Mouse (Mus musculus): ENCODE measurements around the gene Wdr49.

Wdr49 gene

DNA sequence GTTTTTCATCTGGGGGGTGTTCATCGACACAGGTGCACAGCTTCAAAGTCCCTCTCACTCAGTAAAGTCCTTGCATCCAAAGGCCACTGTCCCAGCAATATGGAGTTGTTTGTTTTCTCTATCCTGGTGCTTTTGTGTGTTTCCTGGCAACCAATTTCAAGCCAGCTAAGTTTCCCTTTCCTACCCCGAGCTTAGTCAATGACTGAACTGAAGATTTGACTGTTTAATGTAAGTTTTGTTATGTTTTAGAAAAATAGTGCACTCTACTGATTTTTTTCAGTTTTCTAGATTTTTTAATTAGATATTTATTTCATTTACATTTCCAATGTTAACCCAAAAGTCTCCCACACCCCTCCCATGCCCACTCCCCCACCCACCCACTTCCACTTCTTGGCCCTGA lies at the start of gene Wdr49:
Gene Wdr49, minus strand, starts transcription at position 101 of the 400 bp plus-strand sequence.
- DNase-seq (ENCODE audit: low spot score): no peak

DNA sequence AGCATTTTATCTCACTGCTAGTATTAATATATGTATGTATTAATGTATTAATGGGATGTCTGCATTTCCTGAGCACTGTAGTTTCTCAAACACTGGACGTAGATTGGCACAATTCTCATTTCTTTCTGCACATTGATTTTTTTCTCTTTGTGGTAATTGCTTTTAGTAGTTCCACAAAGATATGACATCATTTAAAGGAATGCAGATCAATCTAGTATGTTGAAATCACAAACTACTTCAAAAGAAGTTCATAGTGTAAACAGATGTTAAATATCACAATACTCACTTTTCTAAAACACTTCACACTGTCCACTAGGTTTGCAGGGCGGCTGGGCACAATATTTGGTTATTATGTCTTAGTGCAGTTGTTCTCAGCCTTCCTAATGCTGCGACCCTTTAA lies 49.1 kb upstream of the Wdr49 start:
- DNase-seq (ENCODE audit: low spot score): no peak

DNA sequence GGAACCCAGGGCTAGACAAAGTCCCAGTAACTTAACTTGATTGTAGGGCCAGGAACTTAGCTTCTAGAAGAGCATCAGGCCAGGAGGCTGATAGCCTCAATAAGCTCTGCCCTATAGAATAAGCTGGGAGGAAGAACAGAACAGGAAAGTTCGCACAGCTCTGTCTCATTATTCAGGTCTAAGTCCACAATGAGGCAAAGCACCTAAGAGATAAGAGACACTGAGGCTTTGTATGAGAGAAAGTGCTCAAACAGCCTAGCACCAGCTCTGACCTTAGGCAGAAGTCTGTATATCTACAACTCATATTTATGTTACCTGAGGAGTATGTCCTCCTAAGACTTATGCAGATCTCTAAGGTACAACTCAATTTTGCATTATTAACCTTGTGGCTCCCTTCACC lies 40.6 kb upstream of the Wdr49 start:
- DNase-seq (ENCODE audit: low spot score): no peak

DNA sequence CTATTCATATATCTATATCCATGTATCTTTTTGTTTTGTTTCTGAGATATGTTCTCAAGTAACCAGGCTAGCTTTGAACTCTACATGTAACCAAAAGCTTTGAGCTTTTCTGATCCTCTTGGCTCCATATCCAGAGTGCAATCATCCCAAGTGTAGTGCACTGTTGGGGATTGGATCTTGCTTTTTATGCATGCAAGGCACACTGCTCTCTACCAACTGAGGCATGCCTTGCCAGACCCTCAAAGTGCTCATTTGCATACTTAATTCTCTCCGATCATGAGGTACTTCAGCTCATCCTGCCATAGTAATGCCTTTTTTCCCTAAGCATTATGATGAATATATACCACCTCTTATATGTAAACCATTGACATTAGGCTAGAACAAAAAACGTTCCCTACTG lies 39.4 kb upstream of the Wdr49 start:
- no peak for DNase-seq (ENCODE audit: low spot score)

DNA sequence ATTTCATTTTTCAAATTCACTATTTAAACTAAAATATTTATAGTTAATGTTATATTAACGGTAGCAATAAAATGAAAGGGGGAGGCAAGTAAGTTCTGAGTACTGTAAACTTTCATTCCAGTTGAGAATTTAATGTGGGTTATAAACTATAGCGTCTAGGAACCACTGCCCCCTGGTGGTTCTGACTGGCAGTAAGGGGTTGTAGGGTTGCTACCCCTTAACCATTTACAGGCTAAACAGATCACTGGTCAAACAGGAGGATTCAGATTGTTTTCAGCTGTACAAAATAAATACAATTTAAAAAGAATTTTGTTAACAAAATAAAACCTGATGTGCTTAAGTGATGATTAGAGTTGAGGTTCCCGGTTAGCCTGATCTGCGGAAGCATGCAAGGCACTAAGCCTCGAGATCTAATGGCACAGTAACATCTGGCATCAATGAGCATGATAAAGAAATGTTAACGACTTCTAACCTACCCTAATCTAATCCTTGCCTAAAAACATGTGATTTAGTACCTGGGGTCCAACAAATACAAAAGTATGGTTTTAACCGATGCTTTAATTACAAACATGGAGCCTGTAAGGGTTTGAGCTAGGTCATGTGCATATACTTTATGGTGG lies 35.8 kb upstream of the Wdr49 start:
- peak; percentile 7 for DNase-seq (ENCODE audit: low spot score)

DNA sequence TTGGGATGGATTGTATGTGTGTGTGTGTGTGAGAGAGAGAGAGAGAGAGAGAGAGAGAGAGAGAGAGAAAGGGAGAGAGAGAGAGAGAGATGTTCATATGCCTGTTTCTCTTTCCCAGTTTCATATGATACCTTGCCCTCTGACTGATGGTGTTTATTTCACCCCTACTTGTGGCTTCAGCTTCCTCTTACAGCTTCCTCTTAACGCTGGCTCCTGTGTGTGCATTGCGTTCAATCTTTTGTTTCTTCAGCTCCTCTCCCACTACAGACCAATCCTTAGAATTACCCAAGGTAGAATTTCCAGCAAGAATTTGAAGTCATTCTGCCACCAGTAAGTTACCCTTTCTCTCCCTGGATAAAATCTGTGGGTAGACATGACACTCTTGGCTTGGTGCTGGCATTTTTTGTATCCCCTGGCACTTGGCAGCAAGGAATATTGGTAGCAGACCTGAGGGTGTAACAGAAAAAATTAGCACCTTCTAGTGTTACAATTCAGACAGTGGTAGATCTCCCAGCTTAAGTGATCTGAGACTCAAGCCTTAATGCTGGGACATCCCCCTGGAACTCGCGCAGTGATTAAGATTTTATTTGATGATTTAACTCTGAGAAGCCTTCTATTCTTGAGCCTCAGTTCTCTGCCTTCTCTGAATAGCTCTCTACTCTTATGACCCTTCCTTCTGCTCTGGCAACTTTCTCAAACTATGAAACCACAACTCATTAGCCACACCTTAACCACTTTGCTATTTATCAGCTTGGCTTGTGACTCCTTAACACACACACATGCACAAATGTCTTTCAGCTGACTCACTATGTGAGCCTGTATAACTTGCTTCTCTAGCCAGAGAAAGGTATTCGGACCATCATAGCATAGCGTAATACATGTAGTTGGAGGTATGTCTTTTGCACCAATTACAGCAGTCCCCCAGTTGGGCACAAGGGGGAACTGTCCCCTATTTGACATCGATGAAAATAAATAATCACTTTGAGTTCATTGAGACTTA lies 17.3 kb upstream of the Wdr49 start:
- DNase-seq (ENCODE audit: low spot score): no peak

DNA sequence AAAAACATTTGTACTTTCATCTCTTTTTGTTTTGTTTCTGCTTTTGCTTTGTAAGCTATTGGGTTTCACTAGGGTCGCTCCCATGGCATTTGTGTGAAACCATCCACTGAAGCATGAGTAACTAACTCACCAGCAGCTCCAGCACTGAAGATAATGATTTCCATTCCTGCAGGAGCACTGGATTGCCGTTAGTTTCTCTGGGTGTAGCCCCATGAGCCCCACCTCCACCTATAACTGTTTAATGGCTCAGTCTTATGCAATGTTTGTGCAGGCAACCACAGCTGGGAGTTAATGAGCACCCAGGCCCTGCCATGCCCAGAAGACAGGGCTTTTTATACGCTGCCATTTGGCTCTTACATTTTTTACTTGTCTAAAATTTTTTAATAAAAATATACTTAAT lies 11.0 kb upstream of the Wdr49 start:
- DNase-seq (ENCODE audit: low spot score): no peak

DNA sequence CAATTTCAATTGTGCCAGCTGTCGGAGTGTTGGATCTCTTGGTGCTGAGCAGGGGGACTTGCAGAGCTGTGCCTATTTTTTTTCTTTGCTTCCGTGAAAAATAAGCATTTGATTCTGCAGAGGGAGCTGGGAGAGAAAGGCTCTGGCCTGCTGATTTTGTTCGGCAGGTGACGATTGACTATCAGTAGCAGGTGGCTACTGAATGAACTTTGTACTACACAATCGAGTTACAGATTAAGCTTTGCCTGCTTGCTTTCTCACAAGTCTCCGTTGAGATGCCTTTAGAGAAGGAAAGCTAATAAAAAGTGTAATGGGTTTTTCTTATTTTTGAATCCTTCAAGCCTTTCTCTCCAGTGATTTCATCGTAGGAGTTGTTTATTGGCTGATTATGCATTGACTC lies 6.8 kb downstream of the Wdr49 start:
- no peak for DNase-seq (ENCODE audit: low spot score)

DNA sequence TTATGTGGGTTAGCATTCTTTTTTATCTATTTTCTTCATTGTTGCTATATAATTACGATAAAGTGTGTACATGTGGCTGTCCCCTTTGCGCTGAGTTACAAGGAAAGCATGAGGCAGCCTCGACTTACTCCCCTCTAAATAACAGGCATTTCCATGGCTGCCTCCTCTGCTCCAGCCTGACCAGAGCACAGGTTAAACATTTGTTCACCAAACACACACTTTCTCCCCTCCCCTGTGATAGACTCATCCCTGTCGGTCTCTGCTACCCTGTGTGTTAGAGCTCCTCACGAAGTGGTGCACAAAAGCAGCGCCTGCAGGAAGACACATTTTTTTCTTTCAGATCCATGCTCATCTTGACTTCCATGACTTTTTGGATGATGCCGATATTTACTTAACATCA lies 7.3 kb downstream of the Wdr49 start:
- DNase-seq (ENCODE audit: low spot score): no peak

DNA sequence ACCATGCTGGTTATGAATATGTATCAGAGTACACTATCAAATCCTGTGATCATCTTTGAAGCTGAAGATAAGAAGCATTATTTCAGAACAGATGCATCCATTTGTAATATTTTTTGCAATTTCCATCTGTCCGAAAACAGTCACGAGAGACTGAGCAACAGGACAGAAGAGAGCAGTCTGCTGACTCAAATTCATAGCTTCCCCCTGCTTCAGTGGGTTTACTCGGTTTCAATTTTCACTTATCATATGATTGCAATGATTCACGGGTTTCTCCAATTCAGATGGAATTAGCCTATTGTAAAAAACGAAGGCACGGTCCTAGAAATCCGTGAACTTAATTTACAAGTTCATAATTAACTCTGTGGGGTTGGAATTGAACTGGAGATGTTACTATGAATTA lies 13.8 kb downstream of the Wdr49 start:
- no peak for DNase-seq (ENCODE audit: low spot score)

DNA sequence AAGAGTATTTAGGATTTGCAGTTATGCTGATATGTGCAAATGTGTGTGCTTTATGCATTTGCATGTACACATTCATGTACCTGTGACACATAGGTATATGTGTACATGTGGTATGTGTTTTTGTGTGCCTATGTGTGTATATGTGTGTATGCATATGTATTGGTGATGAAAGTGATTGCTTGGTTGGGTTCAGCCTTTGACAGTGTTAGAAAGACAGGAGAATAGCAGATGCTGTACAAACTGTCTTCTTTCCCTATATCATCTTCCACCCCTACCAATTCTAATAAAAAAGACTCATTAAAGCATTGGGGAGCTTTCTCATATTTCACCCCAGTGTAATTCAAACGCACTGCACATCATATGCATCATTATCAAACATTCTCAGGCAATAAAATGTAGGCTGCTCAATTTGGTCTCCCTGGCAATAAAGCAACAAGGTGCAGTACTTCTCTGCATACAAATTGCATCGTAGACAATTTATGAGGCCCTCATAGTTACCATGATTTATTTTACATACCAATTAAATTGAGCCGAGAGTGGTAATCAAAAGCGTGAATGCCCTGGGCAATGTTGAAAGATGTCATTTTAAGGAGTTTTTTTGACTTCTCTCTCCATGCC lies 51.3 kb downstream of the Wdr49 start:
- no peak for DNase-seq (ENCODE audit: low spot score)

DNA sequence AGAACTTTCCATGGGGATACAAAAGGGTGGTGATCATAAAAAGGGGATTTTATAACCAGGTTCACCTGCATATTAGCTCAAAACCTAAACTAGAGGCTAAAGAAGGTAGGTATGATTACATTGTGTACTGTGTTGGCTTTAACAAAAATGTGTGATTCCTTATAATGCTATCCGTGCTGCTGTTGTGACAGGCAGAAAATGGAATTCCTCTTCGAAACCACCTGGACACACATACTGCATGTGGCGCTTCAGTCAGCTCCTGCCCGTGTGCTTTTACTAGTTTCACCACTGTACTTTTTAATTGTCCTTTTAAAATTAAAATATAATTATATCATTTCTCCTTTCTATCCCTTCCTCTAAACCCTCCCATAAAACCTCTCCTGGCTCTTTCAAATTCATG lies 86.0 kb downstream of the Wdr49 start:
- no peak for DNase-seq (ENCODE audit: low spot score)

DNA sequence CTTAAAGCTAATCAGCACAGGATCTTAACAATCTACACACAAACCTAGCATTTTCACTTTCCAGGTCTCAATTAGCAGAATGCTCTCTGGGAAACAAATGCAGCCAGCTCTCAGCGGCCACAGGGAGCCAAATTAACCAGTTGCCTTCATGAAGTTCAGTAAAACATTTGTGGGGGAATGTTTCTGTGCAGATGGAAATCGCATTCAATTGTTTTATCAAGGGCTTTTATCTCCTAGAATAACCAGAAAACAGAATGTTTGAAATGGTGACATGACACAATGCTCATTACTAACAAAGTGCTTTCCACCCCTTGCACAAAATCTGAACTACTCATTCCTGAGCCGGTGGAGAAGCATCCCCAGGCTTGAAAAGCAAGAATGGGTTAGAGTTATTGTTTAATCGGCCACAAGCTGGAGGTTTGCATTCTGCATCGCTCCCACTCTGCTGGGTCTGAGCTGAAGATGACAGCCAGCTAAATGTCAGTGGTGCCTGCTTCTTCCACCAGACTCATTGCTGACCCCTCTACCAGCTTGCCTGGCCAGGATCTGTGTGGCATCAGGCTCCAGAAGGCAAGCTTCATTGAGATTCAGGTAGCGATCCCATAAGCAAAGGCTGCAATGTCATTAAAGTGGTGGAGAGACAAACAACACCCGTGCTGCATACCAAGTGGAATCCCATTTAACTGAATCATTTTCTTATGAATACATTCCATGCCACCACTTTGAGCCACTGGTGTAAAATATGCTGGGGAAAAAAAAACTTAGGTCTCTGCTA lies 86.6 kb downstream of the Wdr49 start:
- DNase-seq (ENCODE audit: low spot score): no peak

DNA sequence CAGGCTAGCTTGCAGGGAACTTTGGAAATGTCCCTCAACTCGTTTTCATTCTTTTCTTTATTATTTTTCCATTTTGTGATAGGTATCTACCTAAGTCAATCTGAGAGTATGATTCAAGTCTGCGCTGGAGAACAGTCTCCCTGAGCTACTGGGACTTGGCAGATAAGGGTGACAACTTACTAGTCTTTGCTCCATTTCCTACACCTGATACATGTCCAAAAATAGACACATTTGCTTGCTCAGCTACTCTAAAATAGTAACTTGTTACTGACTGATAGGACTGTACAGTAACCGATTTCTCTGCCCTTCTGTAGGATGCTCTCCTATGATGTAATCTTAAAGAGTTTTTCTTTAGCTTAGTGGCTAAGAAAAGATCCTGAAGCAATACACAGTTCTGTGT lies 87.5 kb downstream of the Wdr49 start:
- DNase-seq (ENCODE audit: low spot score): no peak

DNA sequence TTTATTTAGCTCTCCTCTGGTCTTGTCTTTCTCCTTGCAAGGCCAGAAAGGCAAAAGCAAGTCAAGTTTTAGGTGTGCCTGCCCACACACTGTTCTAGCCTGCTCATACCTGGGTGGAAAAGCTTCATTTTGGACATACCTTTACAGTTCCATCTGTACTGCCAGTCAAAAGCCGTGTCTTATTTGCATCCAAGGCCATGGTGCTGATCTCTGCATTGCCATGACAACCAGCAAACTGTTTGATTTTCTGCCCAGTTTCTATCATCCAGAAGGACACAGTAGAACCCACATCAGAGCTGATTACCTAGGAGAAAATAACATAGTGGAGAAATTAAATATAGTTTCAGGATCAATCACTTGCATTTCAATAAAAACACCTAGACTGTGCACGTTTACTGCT lies 100.2 kb downstream of the Wdr49 start:
- DNase-seq (ENCODE audit: low spot score): no peak

DNA sequence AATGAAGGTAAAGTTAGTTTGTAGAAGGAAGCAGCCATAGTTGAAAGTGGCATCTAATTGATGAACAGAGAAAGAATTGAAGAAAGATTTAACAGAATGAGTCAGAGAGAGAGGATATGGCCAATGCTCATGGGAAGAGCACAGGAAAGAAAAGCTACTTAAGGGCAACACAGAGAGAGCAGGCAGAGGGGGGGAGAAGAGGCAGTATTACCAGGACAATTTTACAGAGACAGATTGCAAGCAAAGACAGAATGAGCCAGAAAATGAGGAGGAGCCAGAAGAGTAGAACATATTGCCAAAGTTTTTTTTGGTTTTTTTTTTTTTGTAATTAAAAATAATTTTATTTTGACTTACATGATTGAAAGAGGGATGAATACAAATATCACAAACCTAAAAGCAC lies 128.0 kb downstream of the Wdr49 start:
- DNase-seq (ENCODE audit: low spot score): no peak

DNA sequence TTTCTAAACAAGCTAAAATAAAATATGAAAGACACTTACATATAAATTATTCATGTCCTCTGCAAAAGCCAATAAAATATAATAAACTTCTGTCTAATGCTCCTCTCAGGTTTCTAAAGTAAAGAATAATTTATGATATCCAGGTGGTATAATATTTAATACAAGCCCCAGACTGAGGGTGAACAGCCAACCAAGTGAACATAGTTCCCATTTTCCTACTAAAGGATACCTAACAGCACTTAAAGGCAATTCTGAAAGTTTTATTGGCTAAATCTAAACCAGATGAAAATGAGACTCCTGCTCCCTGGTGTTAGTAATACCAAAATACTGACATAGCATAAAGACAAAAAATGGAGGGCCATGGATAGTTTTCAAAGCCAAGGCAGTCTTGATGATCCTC lies 144.8 kb downstream of the Wdr49 start:
- DNase-seq (ENCODE audit: low spot score): no peak

DNA sequence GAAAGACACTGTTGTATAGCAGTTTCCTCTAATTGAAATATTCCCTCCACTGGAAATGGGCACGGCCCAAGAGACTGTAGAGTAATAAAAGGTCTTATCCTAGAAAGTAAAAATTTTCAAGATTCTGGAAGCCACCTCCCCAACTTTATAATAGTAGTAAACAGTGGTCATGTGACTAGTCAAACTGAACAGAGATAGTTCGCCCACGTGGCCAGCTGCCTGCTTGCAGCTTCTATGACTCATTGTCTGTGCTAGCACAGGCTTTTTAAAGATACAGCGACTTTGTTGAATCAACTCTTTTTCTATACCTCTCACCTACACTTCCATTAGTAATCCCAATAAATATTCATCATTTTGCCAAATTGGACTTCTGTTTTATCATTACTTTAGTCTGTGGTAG lies 161.0 kb downstream of the Wdr49 start:
- peak; percentile 7 for DNase-seq (ENCODE audit: low spot score)

DNA sequence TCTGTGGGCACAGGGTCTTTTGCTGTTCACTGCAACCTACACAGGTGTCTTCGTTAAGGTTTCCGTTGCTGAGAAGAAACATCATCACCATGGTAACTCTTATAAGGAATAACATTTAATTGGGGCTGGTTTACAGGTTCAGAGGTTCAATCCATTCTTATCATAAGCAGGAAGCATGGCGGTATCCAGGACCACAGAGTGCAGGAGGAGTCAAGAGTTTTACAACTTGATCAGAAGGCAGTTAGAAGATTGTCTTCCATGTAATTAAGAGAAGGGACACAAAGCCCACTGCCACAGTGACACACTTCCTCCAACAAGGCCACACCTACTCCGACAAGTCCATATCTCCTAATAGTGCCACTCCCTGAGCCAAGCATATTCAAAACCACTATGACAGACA lies 173.1 kb downstream of the Wdr49 start:
- DNase-seq (ENCODE audit: low spot score): no peak

DNA sequence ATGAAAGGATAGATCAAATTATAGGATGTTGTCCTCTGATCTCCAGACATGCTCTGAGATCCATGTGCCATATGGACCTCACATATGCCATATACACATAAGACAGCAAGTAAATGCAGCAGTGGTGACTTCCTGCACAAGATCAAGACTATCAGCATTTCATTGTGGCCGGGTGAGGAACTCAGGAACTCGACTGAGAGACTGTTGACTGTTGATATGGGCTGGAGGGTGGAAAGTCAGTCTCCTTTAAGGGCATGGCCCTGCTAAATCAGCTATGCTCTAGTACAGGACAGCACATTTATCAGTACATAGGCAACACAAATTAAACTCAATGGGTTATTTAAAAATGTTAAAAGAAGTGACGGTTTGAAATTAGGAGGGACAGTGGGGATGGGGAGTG lies 173.7 kb downstream of the Wdr49 start:
- DNase-seq (ENCODE audit: low spot score): no peak

DNA sequence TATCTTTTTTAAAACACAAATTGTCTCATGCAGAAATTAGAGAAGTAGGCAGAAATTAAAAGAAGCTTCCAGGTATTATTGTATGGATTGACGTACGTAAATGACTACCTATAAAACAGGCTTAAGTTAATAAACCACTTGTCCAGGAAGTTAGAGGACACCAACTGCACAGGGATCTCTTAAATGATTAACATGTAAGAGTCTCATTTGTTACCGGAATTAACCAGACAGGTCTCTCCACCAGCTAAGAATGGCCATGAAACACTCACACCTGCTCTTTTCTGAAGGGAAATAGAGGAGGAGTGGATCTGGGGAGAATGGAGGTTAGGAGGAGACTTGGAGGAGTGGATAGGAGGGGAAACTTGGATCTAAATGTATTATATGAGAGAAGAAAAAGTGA lies 176.4 kb downstream of the Wdr49 start:
- DNase-seq (ENCODE audit: low spot score): no peak

DNA sequence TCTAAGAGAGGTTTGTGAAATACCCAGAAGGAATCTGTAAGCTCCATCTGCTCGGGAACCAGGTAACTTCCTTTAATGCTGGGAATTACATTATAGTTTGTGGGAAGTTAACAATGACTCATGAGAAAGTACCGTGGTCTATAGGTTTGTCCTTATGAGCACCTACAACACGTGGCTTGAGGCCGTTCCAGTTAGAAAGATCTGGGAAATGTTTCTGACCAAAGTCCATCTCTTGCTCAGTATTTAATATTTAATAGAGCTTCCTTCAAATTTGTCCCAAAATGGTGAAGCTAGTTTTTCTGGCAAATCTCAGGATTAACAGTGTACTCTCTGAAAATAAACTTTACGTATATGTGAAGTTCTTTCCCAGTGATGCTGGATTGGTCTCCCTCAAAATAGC lies 177.3 kb downstream of the Wdr49 start:
- no peak for DNase-seq (ENCODE audit: low spot score)
